Mouse (Mus musculus) bone marrow macrophage, adult 2 months (primary cell): ENCODE data around the gene Tmem88b. TPM values are rescaled to one million over a fixed set of nuclear protein-coding genes. Genes with fewer than 3 reads are reported as not detected.

Experiments used
- H3K27ac ChIP-seq: 2 replicates; pipeline ENCODE4 v1.5.1; 2012; ENCODE audit warnings: low read depth, low read length; ENCODE audit not compliant: insufficient read depth
- H3K4me1 ChIP-seq: 2 replicates; pipeline ENCODE4 v1.6.1; 2012; ENCODE audit warnings: low read length; ENCODE audit not compliant: control insufficient read depth, insufficient read depth
- H3K4me3 ChIP-seq: 2 replicates; pipeline ENCODE4 v1.5.1; 2012; ENCODE audit warnings: mild to moderate bottlenecking, low read length, moderate library complexity; ENCODE audit not compliant: insufficient read depth
- CTCF ChIP-seq: IDR thresholded peaks from 2 replicates; pipeline ENCODE4 v1.5.1; 2012; ENCODE audit warnings: low read depth, mild to moderate bottlenecking, low read length, moderate library complexity
- POLR2A ChIP-seq: IDR thresholded peaks from 2 replicates; pipeline ENCODE4 v1.6.1; 2012; ENCODE audit warnings: mild to moderate bottlenecking, low read depth, low read length, borderline replicate concordance
- polyA plus RNA-seq: library from polyadenylated mRNA; stranded (reverse); fragments of >200 nt; gene quantifications from 2 replicates; pipeline ENCODE4 v1.2.4, GENCODE M21; 2012; ENCODE audit not compliant: missing spikeins, insufficient read depth, insufficient read length

The Tmem88b gene
- polyA plus RNA-seq, 1 experiment: not detected

DNA sequence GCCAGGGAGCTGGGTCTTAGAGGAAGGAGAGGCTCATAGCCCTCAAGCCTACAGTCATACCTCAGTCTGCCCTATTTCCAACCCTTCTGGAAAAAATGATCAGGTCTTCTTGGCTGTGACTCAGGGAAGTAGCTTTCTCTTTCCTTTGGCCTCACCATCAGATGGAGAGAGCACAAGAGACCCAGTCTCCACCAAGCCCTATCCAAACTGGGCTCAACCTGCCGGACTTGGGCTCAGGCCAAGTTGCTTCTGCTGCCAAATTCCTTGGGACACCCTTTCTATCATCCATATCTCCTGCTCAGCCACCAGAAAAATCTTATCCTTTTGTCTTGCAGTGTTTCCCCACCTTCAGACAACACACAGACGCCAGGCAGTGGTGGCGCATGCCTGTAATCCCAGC, 9.8 kb downstream of the Tmem88b start:
- TF ChIP-seq POLR2A (no peak), CTCF (no peak)
- Histone ChIP-seq H3K4me1 (peaks cover 9% of the 10 kb centered on the region; the same call in 1 of the 2 replicates), H3K27ac (no peak overlapping the region), H3K4me3 (no peak overlapping the region)

DNA sequence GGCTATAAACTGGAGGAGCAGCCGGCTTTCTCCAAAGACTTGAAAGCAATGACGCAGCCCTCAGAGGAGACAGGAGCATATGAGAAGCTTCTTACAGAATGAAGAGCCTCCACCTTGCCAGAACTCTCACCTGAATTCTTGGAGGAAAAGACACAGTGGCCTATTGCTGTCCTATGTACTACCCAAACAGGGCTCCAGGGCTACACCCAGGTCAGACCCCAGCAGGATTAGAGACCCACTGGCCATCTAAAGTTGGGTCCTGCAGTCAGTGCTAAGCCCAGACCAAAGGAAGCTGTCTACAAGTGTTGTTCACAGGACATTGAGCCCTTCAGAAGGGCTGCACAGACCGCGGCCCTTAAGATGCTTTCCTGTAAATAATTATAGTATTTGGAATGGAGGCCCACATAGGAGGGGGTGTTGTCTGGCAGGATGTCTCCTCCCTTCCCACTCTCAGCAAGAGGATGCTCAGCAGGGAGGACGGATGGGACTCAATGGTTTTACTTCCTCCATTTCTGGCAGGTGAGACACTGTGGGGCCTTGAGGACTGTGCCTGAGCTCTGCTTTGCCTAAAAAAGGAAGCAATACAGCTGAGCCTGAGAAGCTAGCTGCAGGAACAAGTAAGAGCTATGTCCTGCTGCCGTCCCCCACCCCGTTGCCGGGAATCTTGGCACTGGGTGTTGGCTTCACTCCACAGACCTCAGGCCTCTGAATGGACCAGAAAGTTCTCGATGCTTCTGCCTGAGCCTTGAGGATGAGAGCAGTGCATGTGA, 10.5 kb downstream of the Tmem88b start:
- TF ChIP-seq POLR2A: no peak
- TF ChIP-seq CTCF: no peak
- H3K4me1 ChIP-seq: peaks cover 9% of the 10 kb centered on the region; the same call in 1 of the 2 replicates
- no peak overlapping the region for H3K4me3 ChIP-seq
- H3K27ac ChIP-seq: no peak overlapping the region

DNA sequence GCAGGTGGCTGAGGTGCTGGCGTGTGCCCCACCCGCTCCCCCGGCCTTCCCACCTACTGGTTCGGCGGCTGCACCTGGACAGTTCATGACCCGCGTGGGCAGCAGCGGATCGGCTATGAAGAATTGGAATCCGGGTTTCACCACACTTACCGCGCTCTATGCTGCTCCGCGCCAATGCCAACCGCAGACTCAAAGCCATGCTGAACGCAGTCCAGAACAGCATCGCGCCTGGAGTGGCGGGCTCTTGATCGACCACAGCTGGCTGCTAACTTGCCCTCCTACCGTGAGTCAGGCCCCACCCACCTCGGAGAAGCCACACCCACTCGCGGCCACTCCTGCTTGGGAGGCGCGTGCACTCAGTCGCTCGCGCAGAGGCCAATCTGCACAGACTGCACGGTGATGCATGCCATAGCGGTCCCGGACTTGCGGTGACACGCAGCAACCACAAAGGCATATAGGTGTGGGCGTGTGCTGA, 11.4 kb downstream of the Tmem88b start, which contains the start of gene Vwa1:
Vwa1 (minus strand) TSS at position 419 of the 475 bp plus-strand sequence.
- TF ChIP-seq POLR2A (no peak), CTCF (no peak)
- no peak within 1 kb of the TSS for H3K27ac ChIP-seq
- peaks cover 12% of the 10 kb centered on the region for H3K4me1 ChIP-seq
- H3K4me3 ChIP-seq: peak within 1 kb of the TSS; percentile 49

DNA sequence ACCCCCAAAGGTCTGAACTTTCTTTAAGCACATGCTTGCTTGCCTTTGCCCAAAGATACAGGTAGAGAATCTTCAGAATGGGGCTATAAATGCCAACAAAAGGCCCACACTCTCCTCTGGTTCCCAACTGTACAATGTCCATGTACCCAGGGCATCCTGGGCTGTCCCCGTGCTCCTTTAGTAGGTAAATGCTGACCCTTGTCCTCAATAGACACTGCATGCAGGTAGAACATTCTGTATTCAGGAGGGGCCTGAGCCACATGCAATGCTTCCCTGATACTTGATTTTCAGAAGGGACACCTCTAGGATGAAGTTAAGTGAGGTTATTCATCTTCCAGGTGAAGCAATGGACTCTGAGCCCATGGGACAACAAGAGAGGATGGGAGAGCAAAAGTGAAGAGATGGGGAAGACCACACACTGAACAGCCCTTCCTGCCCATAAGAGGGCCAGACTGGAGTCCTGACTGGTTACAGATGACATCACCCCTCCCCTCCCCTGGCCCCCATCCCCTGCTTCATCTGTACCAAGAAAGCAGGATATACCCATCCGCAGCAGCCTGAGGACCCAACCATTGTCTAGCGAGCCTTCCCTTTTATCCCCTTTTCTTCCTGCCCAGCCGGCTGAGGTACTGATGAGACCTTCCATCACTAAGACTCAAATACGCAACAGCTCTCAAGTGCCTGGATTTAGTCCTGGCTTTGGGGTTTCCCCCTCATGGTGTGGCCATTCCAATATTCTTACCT, 12.2 kb downstream of the Tmem88b start:
- TF ChIP-seq CTCF (no peak), POLR2A (no peak)
- peaks cover 14% of the 10 kb centered on the region for H3K4me1 ChIP-seq
- no peak overlapping the region for H3K4me3 ChIP-seq

DNA sequence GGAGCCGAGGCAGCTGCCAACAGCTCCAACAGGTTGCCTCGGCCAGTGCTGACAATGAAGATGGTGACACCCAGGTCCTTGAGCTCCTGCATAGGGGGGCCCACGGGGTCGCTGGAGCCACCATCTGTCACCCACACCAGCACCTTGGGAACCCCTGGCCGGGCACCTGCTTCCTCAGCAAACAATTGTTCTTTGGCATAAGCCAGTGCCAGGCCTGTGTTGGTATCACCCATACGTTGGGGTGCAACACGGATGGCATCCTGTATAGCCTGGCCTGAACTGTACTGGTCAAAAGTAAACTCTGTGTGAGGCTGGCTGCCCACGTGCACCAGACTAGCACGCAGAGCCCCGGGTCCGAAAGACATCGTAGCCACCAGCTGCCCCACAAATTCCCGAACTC, 12.9 kb downstream of the Tmem88b start:
- no peak overlapping the region for H3K27ac ChIP-seq
- TF ChIP-seq POLR2A: no peak
- no peak for TF ChIP-seq CTCF
- peaks cover 14% of the 10 kb centered on the region for H3K4me1 ChIP-seq
- no peak overlapping the region for H3K4me3 ChIP-seq

More for the DNA sequence above, 12.2 kb downstream of the Tmem88b start:
- no peak overlapping the region for H3K27ac ChIP-seq

DNA sequence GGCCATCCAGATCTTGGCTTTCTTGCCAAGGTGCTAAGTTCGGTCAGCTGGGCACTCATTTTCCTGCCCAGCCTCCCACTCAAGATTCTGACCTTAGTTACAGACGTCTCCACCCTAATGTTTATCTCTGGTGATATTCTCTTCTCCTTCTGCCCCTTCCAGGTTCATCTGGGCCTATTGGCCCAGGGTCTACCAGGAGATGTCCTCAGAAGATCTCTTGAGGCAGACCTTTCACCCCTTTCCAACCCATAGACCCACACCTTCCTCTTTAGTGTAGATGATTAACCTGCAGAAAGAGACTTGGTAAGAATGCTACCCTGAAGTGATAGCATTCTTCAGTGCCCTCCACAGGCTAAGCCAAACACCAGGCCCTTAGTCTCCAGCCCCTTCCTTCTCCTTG, 14.0 kb downstream of the Tmem88b start:
- no peak overlapping the region for H3K27ac ChIP-seq
- H3K4me3 ChIP-seq: no peak overlapping the region
- TF ChIP-seq POLR2A: no peak
- TF ChIP-seq CTCF: no peak
- peaks cover 11% of the 10 kb centered on the region for H3K4me1 ChIP-seq

DNA sequence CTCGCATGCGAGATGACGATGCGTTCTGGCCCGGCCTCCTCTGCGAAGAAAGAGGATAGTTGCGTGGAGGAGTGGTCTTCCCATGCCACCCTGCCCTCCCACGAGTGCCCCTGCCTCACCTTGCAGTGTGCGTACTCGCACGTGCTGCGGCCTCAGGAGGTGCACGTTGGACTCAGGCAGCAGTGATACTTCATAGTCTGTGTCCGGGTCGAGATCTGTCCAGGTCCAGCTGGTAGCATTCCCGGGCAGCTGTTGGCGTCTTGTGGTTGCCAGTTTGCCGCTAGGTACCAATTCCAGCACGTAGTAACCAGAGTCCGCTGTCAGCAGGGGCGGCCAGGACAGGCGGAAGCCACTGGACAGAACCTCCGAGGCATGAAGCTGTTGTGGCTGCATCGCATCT, 15.0 kb downstream of the Tmem88b start:
- peak overlapping the region; percentile 73; the same call in 1 of the 2 replicates for H3K4me3 ChIP-seq

DNA sequence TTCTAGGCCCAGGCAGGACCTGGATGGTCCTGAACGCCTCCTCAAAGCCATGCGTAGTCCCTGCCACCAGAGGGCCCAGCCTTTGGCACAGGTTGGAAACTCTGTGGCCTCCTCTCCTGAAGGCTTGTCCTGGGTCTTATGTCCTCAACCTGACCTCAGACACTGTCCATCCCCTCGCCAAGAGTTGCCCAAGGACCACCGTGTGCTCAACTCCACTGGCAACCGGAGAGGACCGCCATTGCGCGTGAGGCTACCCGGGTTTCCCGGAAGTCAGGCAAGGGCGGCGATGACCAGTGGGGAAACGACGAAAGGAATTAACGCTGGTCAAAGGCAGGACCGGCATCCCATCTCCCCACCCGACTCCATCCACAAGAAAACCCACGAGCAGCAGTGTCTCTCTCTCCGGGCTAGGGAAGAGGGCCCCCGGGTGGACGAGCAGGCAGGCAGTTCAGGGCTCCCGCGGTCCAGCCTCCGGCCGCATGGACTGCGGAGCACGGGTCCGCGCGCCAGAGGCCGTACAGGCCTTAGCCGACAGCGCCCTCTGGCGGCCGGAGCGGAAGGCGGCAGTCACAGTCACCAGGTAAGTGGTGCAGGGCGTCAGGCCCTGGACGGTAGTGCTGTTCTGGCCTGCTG, 15.7 kb downstream of the Tmem88b start:
- peak overlapping the region; percentile 73 for H3K4me3 ChIP-seq
- TF ChIP-seq POLR2A: no peak
- TF ChIP-seq CTCF: peak; percentile 69
- peak overlapping the region; percentile 67 for H3K27ac ChIP-seq
- peaks cover 5% of the 10 kb centered on the region; the same call in 1 of the 2 replicates for H3K4me1 ChIP-seq

More for the DNA sequence above, 15.0 kb downstream of the Tmem88b start:
- peaks cover 7% of the 10 kb centered on the region for H3K4me1 ChIP-seq
- TF ChIP-seq POLR2A (no peak), CTCF (no peak)
- H3K27ac ChIP-seq: no peak overlapping the region

DNA sequence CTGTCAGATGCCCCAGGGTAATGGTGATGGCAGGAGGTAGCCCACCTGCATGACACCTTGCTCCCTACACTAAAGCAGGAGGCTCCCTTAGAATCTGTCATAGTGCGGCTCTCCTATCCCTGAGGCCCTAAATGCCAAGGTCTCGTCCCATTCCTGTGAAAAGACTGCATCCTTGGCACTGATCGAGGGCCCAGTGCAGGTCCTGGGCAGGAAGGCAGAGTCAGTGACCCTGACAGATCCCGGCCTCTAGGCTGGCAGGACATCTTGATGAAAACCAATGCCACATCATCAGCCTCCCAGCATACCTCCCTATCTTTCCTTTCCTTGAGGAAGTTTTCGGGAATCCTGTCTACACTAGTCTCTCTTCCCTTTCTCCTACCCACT, 16.2 kb downstream of the Tmem88b start:
- peak overlapping the region; percentile 73 for H3K4me3 ChIP-seq
- H3K27ac ChIP-seq: no peak overlapping the region
- H3K4me1 ChIP-seq: peaks cover 5% of the 10 kb centered on the region; the same call in 1 of the 2 replicates
- TF ChIP-seq CTCF (no peak), POLR2A (no peak)
